8 mouse cellular contexts compared by ENCODE assay signal in the genomic region with DNA sequence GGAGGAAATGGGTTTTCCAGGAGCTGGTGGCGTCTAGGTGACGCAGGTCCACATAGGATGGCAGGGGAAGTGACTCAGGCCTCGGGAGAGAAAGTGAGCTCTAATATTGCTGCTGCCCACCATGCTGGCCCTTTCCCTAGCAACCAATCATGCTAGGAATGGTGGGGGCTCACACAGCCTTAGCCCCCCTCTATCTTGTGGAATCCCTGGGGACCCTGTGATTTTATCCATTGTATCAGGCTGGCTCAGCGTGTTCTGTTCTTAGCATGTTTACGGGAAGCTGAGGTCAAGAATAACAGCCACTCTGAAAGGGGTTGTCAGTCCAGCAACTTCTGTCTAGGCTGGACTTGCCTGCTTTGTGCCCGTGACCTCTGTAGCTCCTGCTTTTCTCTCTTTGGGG. TPM values are rescaled to one million over a fixed set of nuclear protein-coding genes. Genes with fewer than 3 reads are reported as not detected.
DNase-seq lines count a peak whose midpoint lies in the region; ATAC-seq and TF ChIP-seq lines count a peak whose summit lies in the region.

No protein-coding gene starts in this region.

- no peak overlapping the region for H3K27ac ChIP-seq in heart, embryonic 11.5 days (ENCODE audit: low read depth, low read length)
- H3K27ac ChIP-seq in kidney, embryonic 16.5 days (ENCODE audit: low read length) = peak overlapping the region; percentile 75
- H3K27ac ChIP-seq in midbrain, postnatal 0 days (ENCODE audit: low read depth, low read length) = peak overlapping the region; percentile 94

- intact Hi-C loops in left cerebral cortex, postnatal 25 days (cut with DNase I) = no loop called here

- H3K9ac ChIP-seq in heart, embryonic 11.5 days (ENCODE audit: low read depth, low read length) = no peak overlapping the region
- H3K9ac ChIP-seq in kidney, embryonic 16.5 days (replicated peaks; ENCODE audit: low read length) = no peak overlapping the region
- H3K9ac ChIP-seq in midbrain, postnatal 0 days (replicated peaks; ENCODE audit: low read length, poor library complexity, severe bottlenecking) = no peak overlapping the region; the same call in 1 of the 2 replicates

- H3K36me3 ChIP-seq in heart, embryonic 11.5 days (ENCODE audit: control insufficient read depth, insufficient read depth, low read length) = no peaks in the 10 kb centered on the region
- H3K36me3 ChIP-seq in kidney, embryonic 16.5 days (ENCODE audit: insufficient read depth, low read length) = 0 out of 2 replicates have a peak, but pooled peaks cover 7% of the 10 kb centered on the region
- peaks cover 11% of the 10 kb centered on the region; the same call in 1 of the 2 replicates for H3K36me3 ChIP-seq in midbrain, postnatal 0 days (ENCODE audit: insufficient read depth, low read length)

- no peaks in the 10 kb centered on the region; the same call in 1 of the 2 replicates for H3K27me3 ChIP-seq in heart, embryonic 11.5 days (ENCODE audit: control insufficient read depth, insufficient read depth, low read length)
- H3K27me3 ChIP-seq in kidney, embryonic 16.5 days (ENCODE audit: insufficient read depth, low read length) = no peaks in the 10 kb centered on the region
- no peaks in the 10 kb centered on the region for H3K27me3 ChIP-seq in midbrain, postnatal 0 days (ENCODE audit: insufficient read depth, low read length)

- H3K4me2 ChIP-seq in heart, embryonic 11.5 days = no peak overlapping the region
- no peak overlapping the region for H3K4me2 ChIP-seq in kidney, embryonic 16.5 days (replicated peaks; ENCODE audit: low read depth, low read length)
- H3K4me2 ChIP-seq in midbrain, postnatal 0 days (ENCODE audit: low read depth, low read length, poor library complexity, severe bottlenecking) = peak overlapping the region; percentile 72

- no peaks in the 10 kb centered on the region for H3K9me3 ChIP-seq in heart, embryonic 11.5 days (replicated peaks; ENCODE audit: control insufficient read depth, low read length)
- H3K9me3 ChIP-seq in kidney, embryonic 16.5 days (ENCODE audit: low read length) = no peaks in the 10 kb centered on the region
- H3K9me3 ChIP-seq in midbrain, postnatal 0 days (ENCODE audit: low read length) = no peaks in the 10 kb centered on the region

- H3K4me3 ChIP-seq in heart, embryonic 11.5 days (ENCODE audit: low read depth, low read length) = no peak overlapping the region
- no peak overlapping the region for H3K4me3 ChIP-seq in kidney, embryonic 16.5 days (ENCODE audit: low read length)
- H3K4me3 ChIP-seq in midbrain, postnatal 0 days (ENCODE audit: low read depth, low read length) = peak overlapping the region; percentile 37

- TF ChIP-seq CTCF in midbrain, postnatal 0 days (IDR thresholded peaks at IDR 0.05) = no peak

- 53% methylated on average over 6 of the region's 6 CpGs for WGBS in heart, embryonic 11.5 days (ENCODE audit: insufficient replicate concordance)
- 56% methylated on average over 6 of the region's 6 CpGs for WGBS in kidney, embryonic 16.5 days
- WGBS in midbrain, postnatal 0 days = 23% methylated on average over 6 of the region's 6 CpGs

- DNase-seq in heart, adult 11 months = peak; percentile 99
- DNase-seq in heart, adult 9 months (ENCODE audit: low spot score in 2 of 2) = peak; percentile 74 to 90
- DNase-seq in midbrain, postnatal 0 days (ENCODE audit: low spot score) = no peak
- DNase-seq in adipocyte (ENCODE audit: low spot score) = no peak
- no peak for DNase-seq in left cerebral cortex, postnatal 25 days (ENCODE audit: low spot score in 2 of 2)
- no peak for DNase-seq in cerebellum, adult 11-12 months

- ATAC-seq in heart, embryonic 11.5 days (replicated peaks; ENCODE audit: insufficient number of reproducible peaks, low FRiP score, low TSS enrichment) = no peak
- ATAC-seq in kidney, embryonic 16.5 days (ENCODE audit: low FRiP score, low TSS enrichment) = no peak
- no peak for ATAC-seq in midbrain, postnatal 0 days (ENCODE audit: low FRiP score)

- peaks cover 20% of the 10 kb centered on the region for H3K4me1 ChIP-seq in heart, embryonic 11.5 days (ENCODE audit: control insufficient read depth, insufficient read depth, low read length)
- H3K4me1 ChIP-seq in kidney, embryonic 16.5 days (ENCODE audit: insufficient read depth, low read length) = peaks cover 56% of the 10 kb centered on the region
- H3K4me1 ChIP-seq in midbrain, postnatal 0 days (ENCODE audit: insufficient read depth, low read length) = peaks cover 29% of the 10 kb centered on the region

RNA-seq across cellular contexts. Expression of a gene that starts 18.5 kb away (rescaled TPM):
- 2.0 and 4.5 TPM in 2 replicates for polyA plus RNA-seq in heart, embryonic 11.5 days (2014; fragmentation: Nextera tagmentation; extraction: Ambion mirVana)
- polyA plus RNA-seq in kidney, embryonic 16.5 days (2015; fragmentation: Nextera tagmentation; extraction: Ambion mirVana) = 5.0 and 5.1 TPM in 2 replicates
- 1.5 and 1.7 TPM in 2 replicates for total RNA-seq in midbrain, postnatal 0 days (2014; rRNA removed)
- polyA plus RNA-seq in midbrain, postnatal 0 days (2015; fragmentation: Nextera tagmentation; extraction: Ambion mirVana) = 0.59 and 0.88 TPM in 2 replicates
- under 1 TPM; 0.14 to 0.18 TPM for total RNA-seq in left cerebral cortex, postnatal 25 days (2021)

RNA-seq across cellular contexts. Expression of a gene that starts 24.5 kb away (rescaled TPM):
- 6.4 and 7.5 TPM in 2 replicates for polyA plus RNA-seq in heart, embryonic 11.5 days (2014; fragmentation: Nextera tagmentation; extraction: Ambion mirVana)
- 66.2 and 67.8 TPM in 2 replicates for polyA plus RNA-seq in kidney, embryonic 16.5 days (2015; fragmentation: Nextera tagmentation; extraction: Ambion mirVana)
- total RNA-seq in midbrain, postnatal 0 days (2014; rRNA removed) = 218 and 247 TPM in 2 replicates
- polyA plus RNA-seq in midbrain, postnatal 0 days (2015; fragmentation: Nextera tagmentation; extraction: Ambion mirVana) = 114 and 125 TPM in 2 replicates
- 10 to 100 TPM; 67.2 to 94.5 TPM for total RNA-seq in left cerebral cortex, postnatal 25 days (2021)

RNA-seq across cellular contexts. Expression of a gene that starts 55.9 kb away (rescaled TPM):
- not detected in 2 replicates for polyA plus RNA-seq in heart, embryonic 11.5 days (2014; fragmentation: Nextera tagmentation; extraction: Ambion mirVana)
- 0.05 TPM in 1 of 2 replicates, not detected in the other for polyA plus RNA-seq in kidney, embryonic 16.5 days (2015; fragmentation: Nextera tagmentation; extraction: Ambion mirVana)
- 4.4 and 9.8 TPM in 2 replicates for total RNA-seq in midbrain, postnatal 0 days (2014; rRNA removed)
- polyA plus RNA-seq in midbrain, postnatal 0 days (2015; fragmentation: Nextera tagmentation; extraction: Ambion mirVana) = 2.8 and 3.6 TPM in 2 replicates
- total RNA-seq in left cerebral cortex, postnatal 25 days (2021) = 1 to 10 TPM; 1.0 to 1.4 TPM

Comparison
In these comparisons a context has a peak if more than half of its experiments do, and no peak if none do; other contexts are left out.
1. DNase-seq: peak in heart, adult 11 months (single experiment) and heart, adult 9 months (2 of 2); none in midbrain, postnatal 0 days (single experiment), adipocyte (single experiment), left cerebral cortex, postnatal 25 days (0 of 2) and cerebellum, adult 11-12 months (single experiment).